Mouse (Mus musculus) megakaryocyte, embryonic 14.5 days (primary cell): ENCODE measurements at regions not wholly inside any gene's neighbourhood (a gene's known extent, or its start where the extent isn't known, plus 50 kb on each side); places are given as distances from the start of the nearest gene placed in this dataset.

Experiments used
- H3K27me3 ChIP-seq: replicated peaks from 2 replicates; pipeline ENCODE3; 2012; ENCODE audit warnings: inconsistent platforms
- H3K36me3 ChIP-seq: replicated peaks from 2 replicates; pipeline ENCODE3; 2012; ENCODE audit warnings: low read length, inconsistent platforms, mixed read lengths
- H3K4me1 ChIP-seq: 2 replicates; pipeline ENCODE4 v1.6.1; 2012; ENCODE audit warnings: inconsistent platforms
- H3K4me3 ChIP-seq: replicated peaks from 2 replicates; pipeline ENCODE3; 2012; ENCODE audit warnings: moderate library complexity, mild to moderate bottlenecking, inconsistent platforms
- H3K9me3 ChIP-seq: 2 replicates; pipeline ENCODE4 v1.6.1; 2012; ENCODE audit warnings: inconsistent platforms
- FLI1 ChIP-seq: IDR thresholded peaks from 2 replicates; pipeline ENCODE4 v1.6.1; 2012; ENCODE audit warnings: low read length, inconsistent platforms, mixed read lengths
- GATA1 ChIP-seq: IDR thresholded peaks from 3 replicates; pipeline ENCODE4 v1.6.1; 2012; ENCODE audit warnings: mixed read lengths, low read length, inconsistent platforms, borderline replicate concordance

DNA sequence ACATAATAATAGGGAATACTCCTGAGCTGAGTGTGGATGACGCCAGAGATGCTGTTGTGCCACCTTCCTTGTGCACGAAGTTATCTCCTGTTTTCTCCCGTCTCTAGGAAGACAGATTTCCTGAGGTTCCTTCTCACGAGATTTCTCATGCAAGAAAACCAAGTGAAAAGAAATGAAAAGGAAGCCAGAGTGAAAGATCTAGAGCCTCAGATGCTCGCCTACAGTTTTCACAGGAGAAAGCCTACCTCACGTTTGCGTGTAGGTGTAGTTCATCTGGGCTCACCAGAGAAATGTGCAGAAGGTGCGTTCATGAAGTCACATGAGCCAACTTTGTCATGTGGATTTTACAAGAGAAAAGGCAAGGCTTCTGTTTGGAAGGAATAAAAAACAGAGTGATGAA, 301.2 kb upstream of the Emcn start:
- TF ChIP-seq GATA1, result no peak
- TF ChIP-seq FLI1, result no peak
- Histone ChIP-seq H3K4me1 (no peaks in the 10 kb centered on the region; the same call in 1 of the 2 replicates), H3K9me3 (no peaks in the 10 kb centered on the region), H3K36me3 (no peaks in the 10 kb centered on the region), H3K4me3 (no peak overlapping the region), H3K27me3 (no peaks in the 10 kb centered on the region)

DNA sequence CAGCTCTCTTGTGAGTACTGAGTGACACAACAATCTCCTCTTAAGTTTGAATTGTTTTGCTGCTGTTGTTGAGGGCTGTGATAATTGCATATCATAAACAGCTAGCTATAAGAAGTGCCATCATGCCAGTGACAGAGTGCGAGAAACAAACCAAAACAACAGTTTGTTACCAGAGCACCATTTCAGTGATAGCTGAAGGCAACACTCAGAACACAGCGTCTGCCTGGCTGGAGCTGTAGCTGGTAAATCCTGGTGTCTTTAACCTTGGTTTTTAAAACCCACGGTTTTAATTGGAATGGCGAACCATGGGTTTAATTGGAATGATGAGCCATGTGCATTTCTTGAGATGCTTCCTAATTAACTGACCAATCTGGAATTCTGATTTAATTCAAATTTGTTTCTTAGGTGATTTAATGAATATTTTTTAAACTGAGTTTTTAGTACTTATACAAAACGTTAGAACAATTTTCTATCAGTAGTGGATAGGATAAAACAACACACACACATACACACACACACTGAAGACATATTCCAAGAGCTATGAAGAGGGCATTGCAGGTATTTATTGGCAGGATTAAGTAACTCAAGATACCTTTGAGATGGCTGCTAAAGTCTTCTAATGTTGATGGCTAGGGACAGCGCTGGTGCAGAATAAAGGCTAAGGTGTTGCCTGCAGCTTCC, 284.2 kb upstream of the Emcn start:
- no peaks in the 10 kb centered on the region for H3K9me3 ChIP-seq
- no peaks in the 10 kb centered on the region for H3K27me3 ChIP-seq
- no peak for TF ChIP-seq FLI1
- TF ChIP-seq GATA1, result no peak
- no peaks in the 10 kb centered on the region for H3K4me1 ChIP-seq
- no peaks in the 10 kb centered on the region for H3K36me3 ChIP-seq
- H3K4me3 ChIP-seq, result no peak overlapping the region

DNA sequence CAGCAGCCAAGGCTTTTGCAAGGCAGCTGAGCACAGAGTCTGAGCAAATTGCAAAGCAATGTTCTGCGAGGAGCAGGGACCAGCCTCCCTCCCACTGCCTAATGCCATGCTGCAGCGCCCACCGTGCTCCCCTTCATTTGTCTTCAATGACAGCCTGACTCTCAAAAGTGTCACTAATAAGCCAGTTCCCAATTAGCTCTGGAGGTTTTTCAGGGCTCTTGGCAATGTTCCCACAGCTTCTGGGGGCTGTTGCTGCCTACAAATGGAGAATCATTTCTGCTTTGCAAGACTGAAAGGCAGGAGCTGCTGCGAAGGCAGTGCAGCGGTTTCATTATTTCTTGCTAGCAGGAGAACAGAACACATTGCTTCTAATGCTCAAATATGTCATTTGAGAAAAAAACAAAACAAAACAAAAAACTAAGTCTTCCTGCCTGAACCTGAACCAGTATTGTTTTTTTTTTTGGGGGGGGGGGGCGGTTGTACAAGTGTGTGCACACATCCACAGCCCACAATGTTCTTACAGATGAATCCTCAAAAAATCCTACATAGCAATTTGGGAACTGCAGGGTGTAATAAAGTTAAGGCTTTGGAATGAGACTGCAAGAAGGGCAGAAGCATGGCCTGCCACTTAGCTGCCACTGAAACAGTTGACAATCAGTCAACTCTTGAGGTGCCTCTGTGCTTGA, 283.5 kb upstream of the Emcn start:
- Histone ChIP-seq H3K36me3 (no peaks in the 10 kb centered on the region), H3K4me3 (no peak overlapping the region), H3K4me1 (no peaks in the 10 kb centered on the region), H3K9me3 (no peaks in the 10 kb centered on the region), H3K27me3 (no peaks in the 10 kb centered on the region)
- TF ChIP-seq GATA1, result no peak
- no peak for TF ChIP-seq FLI1

DNA sequence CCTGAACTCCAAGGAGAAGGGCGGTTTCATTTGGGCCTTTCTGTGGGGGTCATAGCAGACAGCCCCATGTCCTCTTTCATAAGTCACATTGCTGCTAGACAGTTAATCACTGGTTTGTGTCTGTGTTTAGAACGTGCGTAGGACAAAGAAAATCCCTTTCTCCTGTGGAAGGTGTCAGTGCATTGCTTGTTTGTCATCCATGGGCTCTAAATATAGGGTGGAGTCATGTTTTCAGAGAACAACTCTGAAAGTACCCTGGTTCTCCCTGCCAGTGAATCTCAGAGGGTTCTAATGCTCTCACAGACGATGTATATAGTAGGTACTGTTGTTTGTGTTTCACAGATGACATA, 283.0 kb upstream of the Emcn start:
- no peaks in the 10 kb centered on the region for H3K27me3 ChIP-seq
- no peak overlapping the region for H3K4me3 ChIP-seq
- no peaks in the 10 kb centered on the region for H3K4me1 ChIP-seq
- TF ChIP-seq GATA1, result no peak
- TF ChIP-seq FLI1, result no peak
- no peaks in the 10 kb centered on the region for H3K36me3 ChIP-seq
- H3K9me3 ChIP-seq, result no peaks in the 10 kb centered on the region

DNA sequence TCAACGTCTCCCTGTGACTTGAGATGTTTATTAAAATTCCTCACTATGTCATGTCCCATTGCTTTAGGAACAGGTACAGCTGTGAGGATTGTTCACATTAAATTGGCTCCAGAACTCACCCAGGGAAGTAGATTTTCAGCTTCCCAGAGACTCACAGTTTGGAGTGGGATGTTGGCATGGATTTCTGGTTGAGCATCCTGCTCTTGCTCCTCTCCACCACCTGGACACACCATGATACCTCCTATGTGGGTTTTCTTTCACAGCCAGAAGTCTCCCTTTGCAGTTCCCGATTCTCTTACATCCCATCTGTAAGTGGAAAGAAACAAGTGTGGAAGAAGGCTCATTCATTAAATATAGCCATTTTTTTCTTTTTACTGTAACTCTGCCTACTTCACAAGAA, 278.8 kb upstream of the Emcn start:
- Histone ChIP-seq H3K4me1 (no peaks in the 10 kb centered on the region), H3K27me3 (no peaks in the 10 kb centered on the region), H3K4me3 (no peak overlapping the region), H3K36me3 (no peaks in the 10 kb centered on the region), H3K9me3 (no peaks in the 10 kb centered on the region)
- no peak for TF ChIP-seq FLI1
- TF ChIP-seq GATA1, result no peak

DNA sequence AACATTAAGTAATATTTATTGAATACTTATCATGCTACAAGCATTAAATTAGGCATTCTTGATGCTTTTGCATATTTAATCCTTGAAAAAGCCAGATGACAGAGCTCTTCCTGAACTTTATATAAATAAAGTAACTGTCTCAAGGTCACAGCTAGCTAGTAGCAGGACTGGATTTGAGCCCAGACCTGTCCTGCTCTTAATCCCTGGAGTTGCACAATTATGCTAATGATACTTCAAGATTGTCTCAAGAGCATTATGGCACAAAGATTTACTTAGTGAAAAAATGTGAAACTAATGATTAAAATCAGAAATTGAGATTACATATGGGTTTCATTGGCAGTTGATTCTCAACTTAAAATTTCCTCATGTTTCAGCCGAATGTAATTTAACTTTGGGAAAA, 273.5 kb upstream of the Emcn start:
- Histone ChIP-seq H3K27me3 (no peaks in the 10 kb centered on the region), H3K9me3 (peaks cover 5% of the 10 kb centered on the region; the same call in 1 of the 2 replicates), H3K4me1 (peaks cover 3% of the 10 kb centered on the region; the same call in 1 of the 2 replicates), H3K36me3 (no peaks in the 10 kb centered on the region), H3K4me3 (no peak overlapping the region)
- TF ChIP-seq FLI1 (no peak), GATA1 (no peak)

DNA sequence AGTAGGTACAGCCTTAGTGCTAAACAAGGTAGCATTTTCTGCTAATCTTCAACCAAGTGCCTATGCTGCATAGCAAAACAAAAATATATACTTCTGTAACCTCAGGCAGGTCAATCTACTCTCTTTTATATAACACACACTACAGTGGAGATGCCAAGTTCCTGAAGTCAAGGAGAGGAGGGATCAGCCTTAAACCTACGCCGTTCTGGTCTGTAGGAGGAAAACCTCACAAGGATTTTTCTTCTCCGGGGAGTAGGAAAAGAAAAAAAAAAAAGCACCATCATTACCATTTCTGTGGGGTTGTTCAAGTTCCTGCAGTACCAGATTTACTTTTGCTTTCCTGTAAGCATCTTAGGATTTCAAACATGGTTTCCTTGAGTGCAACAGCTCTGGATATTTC, 271.5 kb upstream of the Emcn start:
- Histone ChIP-seq H3K4me3 (no peak overlapping the region), H3K36me3 (no peaks in the 10 kb centered on the region), H3K27me3 (no peaks in the 10 kb centered on the region), H3K9me3 (peaks cover 5% of the 10 kb centered on the region; the same call in 1 of the 2 replicates), H3K4me1 (peaks cover 3% of the 10 kb centered on the region; the same call in 1 of the 2 replicates)
- TF ChIP-seq FLI1 (no peak), GATA1 (no peak)

DNA sequence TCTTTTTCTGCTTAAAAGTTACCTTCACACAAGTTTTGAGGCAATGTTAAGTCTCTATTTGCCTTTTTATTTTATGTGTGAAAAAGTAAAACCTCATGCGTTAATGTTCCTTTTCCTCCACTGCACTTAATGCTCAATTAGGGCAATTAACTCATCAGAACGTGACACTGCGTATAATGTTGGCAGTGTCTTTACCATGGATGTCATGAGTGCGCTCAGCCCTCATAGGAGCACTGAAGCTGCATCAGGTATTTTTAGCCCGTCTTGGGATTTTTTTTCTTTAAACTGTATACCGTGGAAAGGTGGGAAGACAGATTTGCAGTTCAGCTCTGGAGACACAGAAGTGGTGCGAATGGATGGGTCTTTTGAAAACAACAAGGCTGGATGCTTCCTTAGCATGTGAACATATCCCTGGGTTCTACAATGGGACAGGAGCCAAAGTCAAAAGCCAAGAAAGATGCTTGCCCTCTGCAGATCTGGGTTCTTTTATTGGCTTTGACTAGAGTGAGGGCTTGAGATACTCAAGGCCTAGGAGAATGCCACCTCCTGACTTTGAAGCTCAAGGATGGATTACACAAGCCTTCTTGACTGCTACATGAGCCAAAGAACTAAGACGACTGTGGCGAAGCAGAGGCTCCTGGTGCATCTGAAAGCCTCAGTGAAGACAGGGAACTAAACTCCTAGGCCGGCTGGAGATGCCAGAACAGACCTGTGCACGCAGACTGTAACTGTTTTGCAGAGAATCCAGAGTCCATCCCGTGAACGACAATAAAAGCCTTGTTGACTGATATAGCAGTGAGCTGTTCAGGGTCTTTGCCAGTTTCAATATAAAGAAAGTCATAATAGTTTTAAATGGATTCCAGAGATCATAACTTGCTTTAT, 262.9 kb upstream of the Emcn start:
- Histone ChIP-seq H3K36me3 (no peaks in the 10 kb centered on the region), H3K4me3 (no peak overlapping the region), H3K27me3 (no peaks in the 10 kb centered on the region), H3K9me3 (no peaks in the 10 kb centered on the region), H3K4me1 (no peaks in the 10 kb centered on the region)
- TF ChIP-seq GATA1 (no peak), FLI1 (no peak)

DNA sequence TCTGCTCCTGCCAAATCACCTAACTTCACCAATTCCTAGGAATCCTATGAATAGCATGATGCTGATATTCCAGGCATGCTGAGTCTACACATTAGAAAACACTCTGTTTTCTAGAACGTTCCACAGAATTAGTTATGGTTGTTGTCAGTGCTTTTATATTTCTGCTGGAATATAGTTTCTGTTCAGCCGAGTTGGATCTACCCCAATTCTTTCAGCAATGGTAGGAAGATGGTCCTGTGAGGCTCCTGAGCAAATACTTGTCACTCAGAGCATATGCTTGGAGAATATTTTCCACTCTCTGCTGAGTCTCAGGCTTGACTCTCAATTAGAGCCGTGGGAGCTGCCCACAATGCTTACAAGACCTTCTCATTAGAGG, 262.3 kb upstream of the Emcn start:
- Histone ChIP-seq H3K27me3 (no peaks in the 10 kb centered on the region), H3K4me1 (no peaks in the 10 kb centered on the region), H3K36me3 (no peaks in the 10 kb centered on the region), H3K9me3 (no peaks in the 10 kb centered on the region), H3K4me3 (no peak overlapping the region)
- TF ChIP-seq GATA1, result no peak
- no peak for TF ChIP-seq FLI1

DNA sequence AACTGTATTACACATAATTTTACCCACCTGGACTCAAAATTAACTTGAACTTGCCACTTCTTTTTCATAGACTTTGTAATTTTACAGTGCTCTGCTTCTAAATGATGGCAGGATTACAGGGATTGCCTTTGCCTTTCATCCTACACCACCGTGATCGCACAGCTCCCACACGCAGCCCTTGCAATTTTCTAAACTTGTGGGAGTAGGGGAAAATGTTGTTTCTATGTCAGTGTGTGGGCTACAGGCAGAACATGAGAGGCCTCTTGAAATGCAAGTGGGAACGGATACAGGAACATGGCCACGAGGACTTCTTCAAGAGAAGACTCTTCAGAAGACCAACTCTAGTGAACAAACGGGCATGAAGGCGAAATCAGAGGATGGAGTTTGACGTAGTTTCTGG, 254.0 kb upstream of the Emcn start:
- no peaks in the 10 kb centered on the region for H3K4me1 ChIP-seq
- no peak overlapping the region for H3K4me3 ChIP-seq
- H3K9me3 ChIP-seq, result peaks cover 3% of the 10 kb centered on the region; the same call in 1 of the 2 replicates
- TF ChIP-seq FLI1 (no peak), GATA1 (no peak)
- H3K27me3 ChIP-seq, result no peaks in the 10 kb centered on the region
- H3K36me3 ChIP-seq, result no peaks in the 10 kb centered on the region
